Comparison of ENCODE assay signal across 16 mouse cellular contexts in the genomic region with DNA sequence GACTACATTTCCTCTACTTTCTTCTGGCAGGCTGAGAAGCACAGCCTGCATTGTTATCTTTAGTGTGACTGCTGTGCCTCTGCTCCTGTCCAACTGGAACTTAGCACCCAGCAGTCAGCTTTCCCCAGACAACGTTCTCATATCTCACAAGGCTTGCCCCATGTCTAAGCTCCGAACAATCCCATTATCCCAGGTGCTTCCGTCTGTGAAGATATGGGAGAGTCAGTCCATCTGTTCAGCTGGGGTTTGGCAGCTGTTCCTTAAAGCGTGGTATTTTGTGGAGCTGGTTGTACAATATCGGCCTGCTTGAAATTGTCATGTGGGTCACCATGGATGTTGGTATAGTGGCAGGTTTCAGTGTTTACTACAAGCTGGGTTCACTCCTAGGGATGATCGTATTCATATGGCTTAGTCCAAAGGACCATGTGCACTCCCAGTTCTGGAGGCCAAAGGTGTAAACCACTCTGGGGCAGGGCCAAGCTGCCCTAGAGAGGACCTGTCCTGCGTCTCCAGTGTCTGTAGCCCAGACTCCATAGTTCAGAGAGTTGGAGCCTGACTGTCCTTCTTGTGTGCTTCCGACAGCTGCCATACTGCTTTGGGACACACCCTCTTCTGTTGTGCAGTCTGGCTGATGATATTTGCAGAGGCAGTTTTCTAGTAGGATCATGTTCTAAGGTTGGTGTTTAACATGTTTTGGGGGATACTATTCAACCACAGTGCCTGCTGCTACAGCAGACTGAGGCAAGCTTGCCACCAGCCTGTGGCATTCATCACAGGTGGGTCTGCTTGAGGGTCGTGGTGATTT. TPM values are rescaled to one million over a fixed set of nuclear protein-coding genes. Genes with fewer than 3 reads are reported as not detected.
DNase-seq lines count a peak whose midpoint lies in the region; ATAC-seq and TF ChIP-seq lines count a peak whose summit lies in the region.
"Had no signal": no experiment of that assay in that cellular context is flagged by ENCODE, and none has a peak within 500 bp of the region (broad histone marks: within the 10 kb centered on the region; RNA-seq: fewer than 3 reads in every experiment).

No protein-coding gene starts in this region.

- H3K4me1 ChIP-seq in kidney, adult 2 months (ENCODE audit: control insufficient read depth, insufficient read depth, low read length), result no peaks in the 10 kb centered on the region
- H3K4me1 ChIP-seq in kidney, embryonic 16.5 days (ENCODE audit: insufficient read depth, low read length), result peaks cover 26% of the 10 kb centered on the region

- WGBS in kidney, adult 2 months, result 60% methylated on average over 9 of the region's 9 CpGs
- 52% methylated on average over 9 of the region's 9 CpGs for WGBS in kidney, embryonic 16.5 days

- peak; percentile 40 for DNase-seq in gastrocnemius, adult 18-20 months (ENCODE audit: low spot score)
- no peak for DNase-seq in gastrocnemius, postnatal 4 days (ENCODE audit: low spot score in 2 of 2)
- DNase-seq in kidney, adult 2 months, result peak; percentile 45
- peak; percentile 52 for DNase-seq in right cerebral cortex, postnatal 25 days
- DNase-seq in right cerebral cortex, postnatal 14 days, result no peak
- peak; percentile 40 for DNase-seq in skeletal muscle tissue, adult 2 months (ENCODE audit: low read depth, low spot score)
- no peak for DNase-seq in Muller cell, postnatal 12 days (ENCODE audit: inconsistent ontology term)
- DNase-seq: adrenal gland, postnatal 36 days; cerebellum, adult 11-12 months; left cerebral cortex, postnatal 4 days; lung, adult 2 months; right cerebral cortex, postnatal 4 days; thymus, postnatal 36 days had no signal

- no peak for TF ChIP-seq CTCF in kidney, adult 2 months (conservative IDR thresholded peaks at IDR 0.05; ENCODE audit: insufficient read depth, insufficient read length, low read depth, low read length)

- TF ChIP-seq POLR2A in kidney, adult 2 months (IDR thresholded peaks at IDR 0.05; ENCODE audit: low read depth, low read length), result no peak

- H3K27ac ChIP-seq in kidney, adult 2 months (ENCODE audit: insufficient read depth, low read depth, low read length), result no peak overlapping the region
- H3K27ac ChIP-seq in kidney, embryonic 16.5 days (ENCODE audit: low read length), result no peak overlapping the region; the same call in 1 of the 2 replicates
- H3K27ac ChIP-seq: stomach, embryonic 15.5 days had no signal

- H3K36me3 ChIP-seq in kidney, adult 2 months (ENCODE audit: control insufficient read depth, insufficient read depth, low read length), result no peaks in the 10 kb centered on the region
- no peaks in the 10 kb centered on the region for H3K36me3 ChIP-seq in kidney, embryonic 16.5 days (ENCODE audit: insufficient read depth, low read length)
- H3K36me3 ChIP-seq: G1E; stomach, embryonic 15.5 days had no signal

- H3K9me3 ChIP-seq in kidney, embryonic 16.5 days (ENCODE audit: low read length), result no peaks in the 10 kb centered on the region
- H3K9me3 ChIP-seq: stomach, embryonic 15.5 days had no signal

- no peak overlapping the region for H3K4me2 ChIP-seq in kidney, embryonic 16.5 days (replicated peaks; ENCODE audit: low read depth, low read length)
- H3K4me2 ChIP-seq: stomach, embryonic 15.5 days had no signal

- H3K9ac ChIP-seq in kidney, embryonic 16.5 days (replicated peaks; ENCODE audit: low read length), result no peak overlapping the region
- H3K9ac ChIP-seq: stomach, embryonic 15.5 days had no signal

- no peak; the same call in 1 of the 2 replicates for ATAC-seq in kidney, embryonic 16.5 days (ENCODE audit: low FRiP score, low TSS enrichment)

- H3K4me3 ChIP-seq in kidney, adult 2 months (ENCODE audit: insufficient read depth, low read depth, low read length), result no peak overlapping the region
- no peak overlapping the region for H3K4me3 ChIP-seq in kidney, embryonic 16.5 days (ENCODE audit: low read length)
- H3K4me3 ChIP-seq: stomach, embryonic 15.5 days had no signal

- H3K27me3 ChIP-seq in kidney, adult 2 months (replicated peaks; ENCODE audit: control insufficient read depth, insufficient read depth, low read length), result no peaks in the 10 kb centered on the region
- no peaks in the 10 kb centered on the region for H3K27me3 ChIP-seq in kidney, embryonic 16.5 days (ENCODE audit: insufficient read depth, low read length)
- H3K27me3 ChIP-seq: stomach, embryonic 15.5 days had no signal

RNA-seq across cellular contexts. Expression of gene Rps6ka2, which starts 27.4 kb away (rescaled TPM):
- 100 to 1,000 TPM in 1 of 2 experiments, 10 to 100 TPM in 1; 93.6 to 103 TPM for total RNA-seq in gastrocnemius, adult 18-20 months (2021)
- 10 to 100 TPM; 37.9 to 43.0 TPM for total RNA-seq in gastrocnemius, postnatal 4 days (2021)
- 5.3 and 5.5 TPM in 2 replicates for polyA plus RNA-seq in kidney, adult 2 months (2012; rRNA removed)
- 18.7 and 22.5 TPM in 2 replicates for polyA plus RNA-seq in kidney, embryonic 16.5 days (2015; fragmentation: Nextera tagmentation; extraction: Ambion mirVana)
- polyA plus RNA-seq: G1E had no signal

Comparison
In these comparisons a context has a peak if more than half of its experiments do, and no peak if none do; other contexts are left out.
1. DNase-seq: peak in gastrocnemius, adult 18-20 months (single experiment), kidney, adult 2 months (single experiment), right cerebral cortex, postnatal 25 days (single experiment) and skeletal muscle tissue, adult 2 months (single experiment); none in gastrocnemius, postnatal 4 days (0 of 2), right cerebral cortex, postnatal 14 days (single experiment) and Muller cell, postnatal 12 days (single experiment).